Mouse (Mus musculus) liver, postnatal 0 days (tissue): ENCODE measurements around the gene Map4k2.

Source experiments
- CTCF ChIP-seq: sonication (generic); IDR thresholded peaks from 2 replicates; pipeline ENCODE4 v1.5.1; 2016; ENCODE audit warnings: antibody characterized with exemption, low read depth
- EP300 ChIP-seq: IDR thresholded peaks from 2 replicates; pipeline ENCODE4 v1.6.1; 2016; ENCODE audit warnings: antibody characterized with exemption, low read depth, mild to moderate bottlenecking

GRCm38 (mm10) chr19:6343066-6343925 is 2.4 kb downstream of the Map4k2 start:
- TF ChIP-seq CTCF (peak; percentile 24; the same call in 1 of the 2 replicates), EP300 (no peak)
